8 mouse cellular contexts compared by ENCODE assay signal in genomic region chr15:8442761-8443160, GRCm38 (mm10). TPM values are rescaled to one million over a fixed set of nuclear protein-coding genes. Genes with fewer than 3 reads are reported as not detected.
DNase-seq lines count a peak whose midpoint lies in the region; ATAC-seq and TF ChIP-seq lines count a peak whose summit lies in the region.

No protein-coding gene starts in this region.

- 1% methylated on average over 6 of the region's 6 CpGs for WGBS in lung, embryonic 16.5 days
- 2% methylated on average over 6 of the region's 6 CpGs for WGBS in hindbrain, embryonic 10.5 days

- no peaks in the 10 kb centered on the region for H3K9me3 ChIP-seq in lung, embryonic 16.5 days (ENCODE audit: control insufficient read depth, low read length)
- no peaks in the 10 kb centered on the region for H3K9me3 ChIP-seq in hindbrain, embryonic 10.5 days

- no peak for TF ChIP-seq POLR2A in cortical plate, adult 2 months (IDR thresholded peaks at IDR 0.05; ENCODE audit: extremely low read depth, insufficient read depth, low read length)

- DNase-seq in lung, adult 18-20 months: no peak
- DNase-seq in hindbrain, embryonic 10.5 days (ENCODE audit: low spot score): no peak
- DNase-seq in mesoderm, embryonic 11.5 days (ENCODE audit: low read depth, low spot score): peak; percentile 27
- no peak for DNase-seq in urinary bladder, postnatal 25 days (ENCODE audit: low spot score)
- DNase-seq in layer of hippocampus, postnatal 36 days: no peak
- DNase-seq in testis, postnatal 14 days (ENCODE audit: low spot score): no peak

- H3K4me1 ChIP-seq in lung, embryonic 16.5 days (replicated peaks; ENCODE audit: control insufficient read depth, insufficient read depth, low read length): peaks cover 9% of the 10 kb centered on the region
- H3K4me1 ChIP-seq in cortical plate, adult 2 months (ENCODE audit: control insufficient read depth, insufficient read depth, low read length): peaks cover 2% of the 10 kb centered on the region; the same call in 1 of the 2 replicates
- peaks cover 34% of the 10 kb centered on the region for H3K4me1 ChIP-seq in hindbrain, embryonic 10.5 days (replicated peaks)

- H3K9ac ChIP-seq in lung, embryonic 16.5 days (ENCODE audit: low read length): peak overlapping the region; percentile 99

- TF ChIP-seq CTCF in cortical plate, adult 2 months (IDR thresholded peaks at IDR 0.05; ENCODE audit: extremely low read depth, insufficient read depth, low read length): no peak

- H3K27ac ChIP-seq in lung, embryonic 16.5 days (ENCODE audit: low read length): peak overlapping the region; percentile 49; the same call in 1 of the 2 replicates
- no peak overlapping the region for H3K27ac ChIP-seq in cortical plate, adult 2 months (ENCODE audit: insufficient read depth, low read length)
- peak overlapping the region; percentile 98 for H3K27ac ChIP-seq in hindbrain, embryonic 10.5 days

- H3K27me3 ChIP-seq in lung, embryonic 16.5 days (ENCODE audit: control insufficient read depth, insufficient read depth, low read depth, low read length): no peaks in the 10 kb centered on the region
- no peaks in the 10 kb centered on the region for H3K27me3 ChIP-seq in hindbrain, embryonic 10.5 days (ENCODE audit: insufficient read depth, poor library complexity, severe bottlenecking)

- peak overlapping the region; percentile 75 for H3K4me2 ChIP-seq in lung, embryonic 16.5 days (ENCODE audit: low read depth, low read length)

- no peak for ATAC-seq in lung, embryonic 16.5 days (ENCODE audit: low read depth)

- peak overlapping the region; percentile 96 for H3K4me3 ChIP-seq in lung, embryonic 16.5 days (ENCODE audit: low read length)
- H3K4me3 ChIP-seq in cortical plate, adult 2 months (ENCODE audit: insufficient read depth, low read length): peak overlapping the region; percentile 96; the same call in 1 of the 2 replicates
- H3K4me3 ChIP-seq in hindbrain, embryonic 10.5 days: peak overlapping the region; percentile 95

- H3K36me3 ChIP-seq in lung, embryonic 16.5 days (ENCODE audit: control insufficient read depth, insufficient read depth, low read length): no peaks in the 10 kb centered on the region
- no peaks in the 10 kb centered on the region for H3K36me3 ChIP-seq in hindbrain, embryonic 10.5 days

RNA-seq across cellular contexts. Expression of gene Nipbl, which starts 1.5 kb away (rescaled TPM):
- 16.2 and 17.8 TPM in 2 replicates for polyA plus RNA-seq in lung, embryonic 16.5 days (2015; fragmentation: Nextera tagmentation; extraction: Ambion mirVana)
- 10.0 and 10.3 TPM in 2 replicates for polyA plus RNA-seq in cortical plate, adult 2 months (2012; rRNA removed)
- 15.0 and 17.2 TPM in 2 replicates for polyA plus RNA-seq in hindbrain, embryonic 10.5 days (2016; fragmentation: Nextera tagmentation; extraction: Ambion mirVana)
- total RNA-seq in layer of hippocampus, postnatal 36 days (2021): 10 to 100 TPM; 34.0 to 38.4 TPM
